8 mouse cellular contexts compared by ENCODE assay signal in the genomic region with DNA sequence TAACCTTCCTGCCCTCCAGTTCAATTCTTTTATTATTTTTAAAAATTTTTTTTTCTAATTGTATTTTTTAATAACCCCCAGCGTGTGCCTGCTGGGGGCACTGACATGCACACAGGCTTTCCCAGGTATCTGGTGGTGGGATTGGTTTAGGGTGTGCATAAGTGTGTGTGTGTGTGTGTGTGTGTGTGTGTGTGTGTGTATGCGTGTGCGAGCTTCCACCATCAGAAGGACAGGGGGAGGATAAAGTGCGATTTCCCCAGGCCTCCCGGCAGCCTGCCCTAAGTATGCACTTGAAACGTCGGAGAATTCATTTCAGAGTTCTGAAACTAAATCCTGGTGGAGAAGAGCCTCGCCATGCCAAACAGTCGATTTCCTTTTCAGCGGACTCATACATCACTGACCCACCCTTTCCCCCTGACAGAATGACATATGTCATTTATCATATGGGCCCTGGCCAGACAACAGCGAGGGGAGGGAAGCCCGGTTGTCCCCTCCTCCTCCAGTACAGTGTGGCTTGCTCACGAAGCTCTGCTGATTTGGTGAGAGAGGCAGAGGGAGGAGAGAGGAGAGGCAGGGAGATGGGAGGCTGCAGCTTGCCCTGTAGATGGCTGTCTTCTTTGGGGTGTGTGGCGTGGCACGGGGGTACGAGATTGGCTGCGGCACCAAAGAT. TPM values are rescaled to one million over a fixed set of nuclear protein-coding genes. Genes with fewer than 3 reads are reported as not detected.
DNase-seq lines count a peak whose midpoint lies in the region; ATAC-seq lines count a peak whose summit lies in the region.

No protein-coding gene starts in this region.

- 36% methylated on average over 16 of the region's 17 CpGs for WGBS in heart, embryonic 12.5 days
- 43% methylated on average over 17 of the region's 17 CpGs for WGBS in embryonic facial prominence, embryonic 12.5 days
- WGBS in limb, embryonic 11.5 days: 7% methylated on average over 17 of the region's 17 CpGs
- 44% methylated on average over 17 of the region's 17 CpGs for WGBS in midbrain, embryonic 14.5 days

- H3K4me2 ChIP-seq in heart, embryonic 12.5 days: peak overlapping the region; percentile 51
- H3K4me2 ChIP-seq in embryonic facial prominence, embryonic 12.5 days (replicated peaks): peak overlapping the region; percentile 32
- peak overlapping the region; percentile 31 for H3K4me2 ChIP-seq in limb, embryonic 11.5 days (ENCODE audit: low read depth, severe bottlenecking)
- H3K4me2 ChIP-seq in midbrain, embryonic 14.5 days (ENCODE audit: low read length): peak overlapping the region; percentile 36

- intact Hi-C loops in heart, postnatal 25 days (cut with DNase I): no loop called here

- H3K36me3 ChIP-seq in heart, embryonic 12.5 days: no peaks in the 10 kb centered on the region
- no peaks in the 10 kb centered on the region for H3K36me3 ChIP-seq in embryonic facial prominence, embryonic 12.5 days
- no peaks in the 10 kb centered on the region for H3K36me3 ChIP-seq in limb, embryonic 11.5 days (ENCODE audit: control insufficient read depth, insufficient read depth, low read length)
- no peaks in the 10 kb centered on the region for H3K36me3 ChIP-seq in midbrain, embryonic 14.5 days (ENCODE audit: control insufficient read depth, insufficient read depth, low read length)

- no peaks in the 10 kb centered on the region for H3K9me3 ChIP-seq in heart, embryonic 12.5 days (replicated peaks)
- H3K9me3 ChIP-seq in embryonic facial prominence, embryonic 12.5 days: no peaks in the 10 kb centered on the region
- no peaks in the 10 kb centered on the region for H3K9me3 ChIP-seq in limb, embryonic 11.5 days (ENCODE audit: control insufficient read depth, low read length)
- no peaks in the 10 kb centered on the region for H3K9me3 ChIP-seq in midbrain, embryonic 14.5 days (ENCODE audit: control insufficient read depth, low read length)

- H3K9ac ChIP-seq in heart, embryonic 12.5 days: no peak overlapping the region
- H3K9ac ChIP-seq in embryonic facial prominence, embryonic 12.5 days: no peak overlapping the region
- H3K9ac ChIP-seq in limb, embryonic 11.5 days (ENCODE audit: low read length): no peak overlapping the region
- H3K9ac ChIP-seq in midbrain, embryonic 14.5 days (replicated peaks; ENCODE audit: low read length): 0 out of 2 replicates have a peak overlapping the region, but pooled peaks have one; percentile 4

- H3K4me1 ChIP-seq in heart, embryonic 12.5 days (replicated peaks): peaks cover 23% of the 10 kb centered on the region
- H3K4me1 ChIP-seq in embryonic facial prominence, embryonic 12.5 days: peaks cover 34% of the 10 kb centered on the region
- peaks cover 34% of the 10 kb centered on the region for H3K4me1 ChIP-seq in limb, embryonic 11.5 days (ENCODE audit: control insufficient read depth, insufficient read depth, low read length)
- H3K4me1 ChIP-seq in midbrain, embryonic 14.5 days (ENCODE audit: control insufficient read depth, insufficient read depth, low read length): peaks cover 31% of the 10 kb centered on the region

- peaks cover 2% of the 10 kb centered on the region; the same call in 1 of the 2 replicates for H3K27me3 ChIP-seq in heart, embryonic 12.5 days (replicated peaks)
- H3K27me3 ChIP-seq in embryonic facial prominence, embryonic 12.5 days: no peaks in the 10 kb centered on the region; the same call in 1 of the 2 replicates
- no peaks in the 10 kb centered on the region for H3K27me3 ChIP-seq in limb, embryonic 11.5 days (ENCODE audit: control insufficient read depth, insufficient read depth, low read length)
- no peaks in the 10 kb centered on the region for H3K27me3 ChIP-seq in midbrain, embryonic 14.5 days (ENCODE audit: control insufficient read depth, insufficient read depth, low read length)

- no peak overlapping the region for H3K27ac ChIP-seq in heart, embryonic 12.5 days (ENCODE audit: poor library complexity, severe bottlenecking)
- H3K27ac ChIP-seq in embryonic facial prominence, embryonic 12.5 days: 0 out of 2 replicates have a peak overlapping the region, but pooled peaks have one; percentile 37
- 0 out of 2 replicates have a peak overlapping the region, but pooled peaks have one; percentile 1 for H3K27ac ChIP-seq in limb, embryonic 11.5 days (replicated peaks; ENCODE audit: low read depth, low read length)
- peak overlapping the region; percentile 72 for H3K27ac ChIP-seq in midbrain, embryonic 14.5 days (replicated peaks; ENCODE audit: low read depth, low read length)

- 0 out of 2 replicates have a peak, but pooled peaks have one; percentile 25 for ATAC-seq in heart, embryonic 12.5 days (ENCODE audit: insufficient number of reproducible peaks, low FRiP score)
- ATAC-seq in embryonic facial prominence, embryonic 12.5 days (ENCODE audit: insufficient number of reproducible peaks, insufficient read depth, low FRiP score, low TSS enrichment): peak; percentile 44; the same call in 1 of the 2 replicates
- ATAC-seq in limb, embryonic 11.5 days (ENCODE audit: insufficient number of reproducible peaks, low FRiP score, low TSS enrichment, low read depth): peak; percentile 29; the same call in 1 of the 2 replicates
- ATAC-seq in midbrain, embryonic 14.5 days (ENCODE audit: low FRiP score, low TSS enrichment): no peak

- DNase-seq in heart, postnatal 25 days (ENCODE audit: low spot score): no peak
- DNase-seq in limb, embryonic 11.5 days (ENCODE audit: low spot score): peak; percentile 52
- DNase-seq in midbrain, embryonic 14.5 days: no peak
- no peak for DNase-seq in ovary, adult 18-20 months (ENCODE audit: low spot score)
- no peak for DNase-seq in adrenal gland, postnatal 36 days
- DNase-seq in adipocyte (ENCODE audit: low spot score): no peak

- H3K4me3 ChIP-seq in heart, embryonic 12.5 days: 0 out of 2 replicates have a peak overlapping the region, but pooled peaks have one; percentile 8
- no peak overlapping the region for H3K4me3 ChIP-seq in embryonic facial prominence, embryonic 12.5 days
- H3K4me3 ChIP-seq in limb, embryonic 11.5 days (ENCODE audit: low read depth, low read length): no peak overlapping the region
- H3K4me3 ChIP-seq in midbrain, embryonic 14.5 days (replicated peaks; ENCODE audit: low read depth, low read length): no peak overlapping the region

RNA-seq across cellular contexts. Expression of a gene that starts 9.9 kb away (rescaled TPM):
- 1.4 and 2.1 TPM in 2 replicates for polyA plus RNA-seq in heart, embryonic 12.5 days (2016; fragmentation: Nextera tagmentation; extraction: Ambion mirVana)
- total RNA-seq in heart, postnatal 25 days (2021): 1 to 10 TPM; 3.8 to 4.8 TPM
- polyA plus RNA-seq in embryonic facial prominence, embryonic 12.5 days (2016; fragmentation: Nextera tagmentation; extraction: Ambion mirVana): 8.8 and 10.5 TPM in 2 replicates
- polyA plus RNA-seq in limb, embryonic 11.5 days (2014; fragmentation: Nextera tagmentation; extraction: Ambion mirVana): 10.9 and 11.0 TPM in 2 replicates
- 13.6 TPM in 2 replicates for polyA plus RNA-seq in midbrain, embryonic 14.5 days (2014; fragmentation: Nextera tagmentation; extraction: Ambion mirVana)
- 1 to 10 TPM; 4.4 to 4.6 TPM for total RNA-seq in adrenal gland, postnatal 36 days (2021)
